Mouse (Mus musculus) G1E (cell line): ENCODE results near the gene E130309D02Rik. TPM values are rescaled to one million over a fixed set of nuclear protein-coding genes. Genes with fewer than 3 reads are reported as not detected.

Source experiments
- ATAC-seq: 2 replicates; pipeline ENCODE4 v1.8.0; 2016; ENCODE audit warnings: mild to moderate bottlenecking; ENCODE audit not compliant: insufficient number of reproducible peaks, poor library complexity, low FRiP score, severe bottlenecking; ENCODE audit errors: extremely low read depth
- DNase-seq: peaks from one replicate; pipeline ENCODE4 v3.0.0; 2012; ENCODE audit warnings: low spot score
- H3K27me3 ChIP-seq: 2 replicates; pipeline ENCODE4 v1.6.1; 2012; ENCODE audit warnings: mild to moderate bottlenecking, low read length, inconsistent platforms; ENCODE audit not compliant: insufficient read depth
- H3K36me3 ChIP-seq: replicated peaks from 2 replicates; pipeline ENCODE3; 2012; ENCODE audit warnings: mild to moderate bottlenecking, inconsistent platforms
- H3K4me1 ChIP-seq: 2 replicates; pipeline ENCODE4 v1.6.1; 2012; ENCODE audit warnings: low read depth, low read length, inconsistent platforms, mixed read lengths; ENCODE audit not compliant: insufficient read depth
- H3K4me3 ChIP-seq: 2 replicates; pipeline ENCODE4 v1.5.1; 2012; ENCODE audit warnings: low read depth, mild to moderate bottlenecking, inconsistent platforms, low read length, moderate library complexity, mixed read lengths
- H3K9me3 ChIP-seq: replicated peaks from 2 replicates; pipeline ENCODE4 v1.6.1; 2012; ENCODE audit warnings: inconsistent platforms
- CTCF ChIP-seq: IDR thresholded peaks from 2 replicates; pipeline ENCODE4 v1.5.1; 2012; ENCODE audit warnings: low read depth, low read length, inconsistent platforms, mixed read lengths
- GATA1 ChIP-seq: IDR thresholded peaks from 2 replicates; pipeline ENCODE4 v1.6.1; 2012; ENCODE audit warnings: borderline replicate concordance, low read length, inconsistent platforms, mixed read lengths
- GATA2 ChIP-seq: IDR thresholded peaks from 2 replicates; pipeline ENCODE4 v1.6.1; 2012; ENCODE audit warnings: low read depth, low read length, inconsistent platforms, borderline replicate concordance
- POLR2AphosphoS5 ChIP-seq: IDR thresholded peaks from 2 replicates; pipeline ENCODE4 v1.6.1; 2012; ENCODE audit warnings: low read depth, low read length, inconsistent platforms; ENCODE audit not compliant: insufficient replicate concordance
- TAL1 ChIP-seq: conservative IDR thresholded peaks from 2 replicates; pipeline ENCODE4 v1.6.1; 2012; ENCODE audit warnings: low read depth, low read length, inconsistent platforms, mixed read lengths
- polyA plus RNA-seq: library from polyadenylated mRNA; stranded (reverse); fragments of >175 nt; gene quantifications from 2 replicates; pipeline ENCODE4 v1.2.3, GENCODE M21; 2012
- total RNA-seq, 2 experiments: library from RNA; stranded (forward) in 1 of 2; stranded (reverse) in 1 of 2; fragments of 200-1000 nt in 1 of 2; fragments of >200 nt in 1 of 2; fragmentation: Nextera tagmentation in 1 of 2; gene quantifications; 2 replicates each; pipeline ENCODE4 v1.2.3; 2014 to 2017

E130309D02Rik gene
- total and polyA plus RNA-seq, 3 experiments, result 18.0 to 134 (median 75.0) TPM

GRCm38 (mm10) chr5:143298391-143298790, 16.8 kb downstream of the E130309D02Rik start:
- H3K9me3 ChIP-seq, result peaks cover 3% of the 10 kb centered on the region
- no peak for ATAC-seq
- H3K4me1 ChIP-seq, result peaks cover 7% of the 10 kb centered on the region
- TF ChIP-seq CTCF (peak; percentile 21; the same call in 1 of the 2 replicates), POLR2AphosphoS5 (no peak), GATA1 (no peak)
- H3K4me3 ChIP-seq, result no peak overlapping the region
- DNase-seq, result no peak
- peaks cover 84% of the 10 kb centered on the region for H3K36me3 ChIP-seq
- H3K27me3 ChIP-seq, result no peaks in the 10 kb centered on the region

GRCm38 (mm10) chr5:143297986-143298385, 17.2 kb downstream of the E130309D02Rik start:
- Histone ChIP-seq H3K4me1 (peaks cover 3% of the 10 kb centered on the region), H3K36me3 (peaks cover 81% of the 10 kb centered on the region), H3K9me3 (peaks cover 6% of the 10 kb centered on the region), H3K4me3 (no peak overlapping the region), H3K27me3 (no peaks in the 10 kb centered on the region; the same call in 1 of the 2 replicates)
- ATAC-seq (no peak), DNase-seq (no peak)
- no peak for TF ChIP-seq GATA2
- TF ChIP-seq TAL1, result no peak
- no peak for TF ChIP-seq POLR2AphosphoS5
- no peak for TF ChIP-seq GATA1
- no peak for TF ChIP-seq CTCF

- Histone ChIP-seq H3K27me3 (peaks cover 3% of the 10 kb centered on the region; the same call in 1 of the 2 replicates), H3K4me3 (no peak overlapping the region), H3K36me3 (peaks cover 57% of the 10 kb centered on the region), H3K4me1 (no peaks in the 10 kb centered on the region; the same call in none of the 2 replicates), H3K9me3 (peaks cover 11% of the 10 kb centered on the region)
- ATAC-seq (no peak), DNase-seq (no peak)
- TF ChIP-seq GATA1, result no peak
- TF ChIP-seq GATA2, result no peak
- no peak for TF ChIP-seq CTCF
Observed at GRCm38 (mm10) chr5:143295330-143295729, 19.8 kb downstream of the E130309D02Rik start.

- no peak for ATAC-seq
- DNase-seq, result no peak
- H3K36me3 ChIP-seq, result peaks cover 52% of the 10 kb centered on the region
- H3K27me3 ChIP-seq, result peaks cover 3% of the 10 kb centered on the region; the same call in 1 of the 2 replicates
- H3K4me1 ChIP-seq, result no peaks in the 10 kb centered on the region; the same call in none of the 2 replicates
- peaks cover 11% of the 10 kb centered on the region for H3K9me3 ChIP-seq
- no peak overlapping the region for H3K4me3 ChIP-seq
- 0 out of 2 replicates have a peak, but pooled peaks have one; percentile 5 for TF ChIP-seq CTCF
- TF ChIP-seq GATA1, result no peak
- TF ChIP-seq GATA2, result no peak
Observed at GRCm38 (mm10) chr5:143294862-143295261, 20.3 kb downstream of the E130309D02Rik start.

- peaks cover 11% of the 10 kb centered on the region for H3K9me3 ChIP-seq
- no peak within 1 kb of the TSS for H3K4me3 ChIP-seq
- no peak for DNase-seq
- TF ChIP-seq TAL1 (no peak), POLR2AphosphoS5 (no peak), CTCF (no peak), GATA1 (no peak), GATA2 (no peak)
- H3K4me1 ChIP-seq, result no peaks in the 10 kb centered on the region; the same call in 1 of the 2 replicates
- H3K27me3 ChIP-seq, result peaks cover 16% of the 10 kb centered on the region; the same call in 1 of the 2 replicates
- peaks cover 39% of the 10 kb centered on the region for H3K36me3 ChIP-seq
- no peak for ATAC-seq
Observed at GRCm38 (mm10) chr5:143293404-143293803, 21.8 kb downstream of the E130309D02Rik start, which contains the start of gene Zfp853. Gene Zfp853 (minus strand): TSS chr5:143293623.

- DNase-seq, result no peak
- Histone ChIP-seq H3K4me3 (no peak overlapping the region), H3K27me3 (peaks cover 20% of the 10 kb centered on the region; the same call in 1 of the 2 replicates), H3K4me1 (no peaks in the 10 kb centered on the region; the same call in 1 of the 2 replicates), H3K36me3 (peaks cover 34% of the 10 kb centered on the region), H3K9me3 (peaks cover 13% of the 10 kb centered on the region)
- TF ChIP-seq TAL1 (no peak), POLR2AphosphoS5 (no peak), CTCF (no peak), GATA1 (no peak), GATA2 (no peak)
- no peak for ATAC-seq
Observed at GRCm38 (mm10) chr5:143292879-143293278, 22.3 kb downstream of the E130309D02Rik start.

- H3K4me1 ChIP-seq, result no peaks in the 10 kb centered on the region; the same call in 1 of the 2 replicates
- peaks cover 10% of the 10 kb centered on the region for H3K36me3 ChIP-seq
- no peak overlapping the region for H3K4me3 ChIP-seq
- H3K27me3 ChIP-seq, result peaks cover 30% of the 10 kb centered on the region; the same call in 1 of the 2 replicates
- TF ChIP-seq TAL1 (no peak), GATA1 (no peak), POLR2AphosphoS5 (no peak), GATA2 (no peak), CTCF (no peak)
- DNase-seq (no peak), ATAC-seq (no peak)
- peaks cover 16% of the 10 kb centered on the region for H3K9me3 ChIP-seq
Observed at GRCm38 (mm10) chr5:143289299-143289698, 25.9 kb downstream of the E130309D02Rik start.
